ENCODE assay signal across 9 mouse cellular contexts in genomic region chr2:157506779-157507178, GRCm38 (mm10). TPM values are rescaled to one million over a fixed set of nuclear protein-coding genes. Genes with fewer than 3 reads are reported as not detected.
DNase-seq lines count a peak whose midpoint lies in the region; ATAC-seq and TF ChIP-seq lines count a peak whose summit lies in the region.
"Had no signal": no experiment of that assay in that cellular context is flagged by ENCODE, and none has a peak within 500 bp of the region (broad histone marks: within the 10 kb centered on the region; RNA-seq: fewer than 3 reads in every experiment).

No protein-coding gene starts in this region.

- H3K36me3 ChIP-seq in heart, embryonic 10.5 days: no peaks in the 10 kb centered on the region
- H3K36me3 ChIP-seq in hindbrain, embryonic 15.5 days: no peaks in the 10 kb centered on the region

- TF ChIP-seq CTCF in brain, embryonic 14.5 days (IDR thresholded peaks at IDR 0.05; ENCODE audit: borderline replicate concordance, extremely low read depth, insufficient read depth, insufficient read length): no peak
- TF ChIP-seq CTCF in cerebellum, adult 2 months (IDR thresholded peaks at IDR 0.05; ENCODE audit: borderline replicate concordance, insufficient read depth, low read depth, low read length): no peak

- no peaks in the 10 kb centered on the region for H3K9me3 ChIP-seq in heart, embryonic 10.5 days
- no peaks in the 10 kb centered on the region for H3K9me3 ChIP-seq in hindbrain, embryonic 15.5 days
- H3K9me3 ChIP-seq: megakaryocyte, embryonic 14.5 days had no signal

- no peak for TF ChIP-seq POLR2A in brain, embryonic 14.5 days (IDR thresholded peaks at IDR 0.05; ENCODE audit: borderline replicate concordance, extremely low read depth, insufficient read depth, insufficient read length, poor library complexity, severe bottlenecking)
- TF ChIP-seq POLR2A in cerebellum, adult 2 months (IDR thresholded peaks at IDR 0.05; ENCODE audit: borderline replicate concordance, insufficient read depth, low read length): no peak

- WGBS in heart, embryonic 10.5 days: 27% methylated on average over 14 of the region's 14 CpGs
- 6% methylated on average over 14 of the region's 14 CpGs for WGBS in hindbrain, embryonic 15.5 days
- 18% methylated on average over 14 of the region's 14 CpGs for WGBS in cerebellum, adult 2 months

- peaks cover 30% of the 10 kb centered on the region for H3K4me1 ChIP-seq in heart, embryonic 10.5 days
- H3K4me1 ChIP-seq in hindbrain, embryonic 15.5 days (replicated peaks): peaks cover 24% of the 10 kb centered on the region
- no peaks in the 10 kb centered on the region; the same call in 1 of the 2 replicates for H3K4me1 ChIP-seq in cerebellum, adult 2 months (ENCODE audit: control insufficient read depth, insufficient read depth, low read length)

- no peak overlapping the region for H3K4me3 ChIP-seq in heart, embryonic 10.5 days
- H3K4me3 ChIP-seq in hindbrain, embryonic 15.5 days: no peak overlapping the region
- H3K4me3 ChIP-seq in cerebellum, adult 2 months (replicated peaks; ENCODE audit: insufficient read depth, low read depth, low read length): no peak overlapping the region
- H3K4me3 ChIP-seq: megakaryocyte, embryonic 14.5 days had no signal

- 0 out of 2 replicates have a peak, but pooled peaks have one; percentile 55 for ATAC-seq in hindbrain, embryonic 15.5 days (ENCODE audit: low FRiP score, low read depth)

- no peak overlapping the region for H3K9ac ChIP-seq in hindbrain, embryonic 15.5 days

- H3K27ac ChIP-seq in heart, embryonic 10.5 days: peak overlapping the region; percentile 36; the same call in 1 of the 2 replicates
- H3K27ac ChIP-seq in hindbrain, embryonic 15.5 days (replicated peaks): peak overlapping the region; percentile 20; the same call in 1 of the 2 replicates
- no peak overlapping the region for H3K27ac ChIP-seq in cerebellum, adult 2 months (ENCODE audit: insufficient read depth, low read length)

- peak overlapping the region; percentile 36 for H3K4me2 ChIP-seq in hindbrain, embryonic 15.5 days

- DNase-seq in heart, embryonic 10.5 days (ENCODE audit: low spot score): no peak
- DNase-seq in heart, adult 8-10 months (ENCODE audit: low spot score): no peak
- DNase-seq in brain, embryonic 14.5 days (ENCODE audit: low read depth): peak; percentile 85
- peak; percentile 38 to 50 for DNase-seq in lung, postnatal 4 days
- no peak for DNase-seq in gastrocnemius, adult 18-20 months (ENCODE audit: low spot score)
- no peak for DNase-seq in cerebellum, adult 2 months
- DNase-seq in urinary bladder, postnatal 4 days (ENCODE audit: low spot score in 2 of 2): no peak

- H3K27me3 ChIP-seq in heart, embryonic 10.5 days (ENCODE audit: insufficient read depth, poor library complexity, severe bottlenecking): peaks cover 57% of the 10 kb centered on the region
- no peaks in the 10 kb centered on the region for H3K27me3 ChIP-seq in hindbrain, embryonic 15.5 days
- H3K27me3 ChIP-seq in cerebellum, adult 2 months (ENCODE audit: control insufficient read depth, insufficient read depth, low read length): no peaks in the 10 kb centered on the region

RNA-seq across cellular contexts. Expression of gene Nnat, which starts 53.1 kb away (rescaled TPM):
- 253 and 592 TPM in 2 replicates for polyA plus RNA-seq in heart, embryonic 10.5 days (2016; fragmentation: Nextera tagmentation; extraction: Ambion mirVana)
- 1 to 10 TPM in 3 of 4 experiments, under 1 TPM in 1; 0.37 to 4.2 (median 1.5) TPM for total RNA-seq in heart, adult 8-10 months (2022)
- 8,068 and 9,838 TPM in 2 replicates for polyA plus RNA-seq in brain, embryonic 14.5 days (2012; rRNA removed)
- 6,864 and 7,318 TPM in 2 replicates for polyA plus RNA-seq in hindbrain, embryonic 15.5 days (2015; fragmentation: Nextera tagmentation; extraction: Ambion mirVana)
- total RNA-seq in gastrocnemius, adult 18-20 months (2021): 10 to 100 TPM in 1 of 2 experiments, 1 to 10 TPM in 1; 1.6 to 16.4 TPM
- 162 and 198 TPM in 2 replicates for polyA plus RNA-seq in cerebellum, adult 2 months (2012; rRNA removed)

Comparison
In these comparisons a context has a peak if more than half of its experiments do, and no peak if none do; other contexts are left out.
1. DNase-seq: peak in brain, embryonic 14.5 days (single experiment) and lung, postnatal 4 days (2 of 2); none in heart, embryonic 10.5 days (single experiment), heart, adult 8-10 months (single experiment), gastrocnemius, adult 18-20 months (single experiment), cerebellum, adult 2 months (0 of 2) and urinary bladder, postnatal 4 days (0 of 2).
2. RNA of gene Nnat, which starts 53.1 kb away (polyA plus RNA-seq): 8,068 to 9,838 TPM in brain, embryonic 14.5 days and 6,864 to 7,318 TPM in hindbrain, embryonic 15.5 days; 253 to 592 TPM in heart, embryonic 10.5 days and 162 to 198 TPM in cerebellum, adult 2 months; every median in the first group is over 10 times any median in the second.